Mouse (Mus musculus) lung, postnatal 36 days (tissue): ENCODE measurements around the gene Lcn3.
"Not testable (repeated sequence)": the region's sequence is repeated elsewhere in the genome, so short reads cannot be mapped to it uniquely, and the experiment has no call there.

ENCODE experiments used
- DNase-seq: peaks from one replicate; pipeline ENCODE4 v3.0.0; 2022; ENCODE audit warnings: mixed read lengths

Gene Lcn3

GRCm38 (mm10) chr2:25765269-25765668 lies at the start of gene Lcn3:
TSS of gene Lcn3 (plus strand) at chr2:25765569.
- no peak for DNase-seq

- no peak for DNase-seq
Observed at GRCm38 (mm10) chr2:25717222-25717621, 48.1 kb upstream of the Lcn3 start.

GRCm38 (mm10) chr2:25733199-25733930 lies 32.0 kb upstream of the Lcn3 start:
- no peak for DNase-seq

DNA sequence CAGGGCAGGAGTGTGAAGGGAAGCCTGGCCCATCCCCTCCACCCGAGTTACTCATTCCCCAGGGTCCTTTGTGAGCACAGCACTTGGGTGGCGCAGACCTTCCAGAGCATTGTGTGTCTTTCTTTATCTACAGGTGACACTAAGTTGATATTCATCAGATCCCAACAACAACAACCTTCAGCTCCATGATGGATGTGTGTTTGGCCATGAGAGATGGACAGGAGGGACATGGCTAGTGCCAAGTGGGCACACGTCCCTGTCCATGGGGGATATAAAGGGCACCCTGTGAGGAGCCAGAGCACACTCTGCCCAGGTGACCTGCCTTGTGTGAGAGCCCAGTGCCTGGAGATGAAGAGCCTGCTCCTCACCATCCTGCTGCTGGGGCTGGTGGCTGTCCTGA lies 28.7 kb upstream of the Lcn3 start, which contains the start of gene Obp2b:
Gene Obp2b, plus strand, starts transcription at position 301 of the 400 bp plus-strand sequence.
- DNase-seq, result not testable (repeated sequence)

GRCm38 (mm10) chr2:25741671-25742070 lies 23.7 kb upstream of the Lcn3 start:
- no peak for DNase-seq

- no peak for DNase-seq
Observed at GRCm38 (mm10) chr2:25754201-25754600, 11.2 kb upstream of the Lcn3 start.

DNA sequence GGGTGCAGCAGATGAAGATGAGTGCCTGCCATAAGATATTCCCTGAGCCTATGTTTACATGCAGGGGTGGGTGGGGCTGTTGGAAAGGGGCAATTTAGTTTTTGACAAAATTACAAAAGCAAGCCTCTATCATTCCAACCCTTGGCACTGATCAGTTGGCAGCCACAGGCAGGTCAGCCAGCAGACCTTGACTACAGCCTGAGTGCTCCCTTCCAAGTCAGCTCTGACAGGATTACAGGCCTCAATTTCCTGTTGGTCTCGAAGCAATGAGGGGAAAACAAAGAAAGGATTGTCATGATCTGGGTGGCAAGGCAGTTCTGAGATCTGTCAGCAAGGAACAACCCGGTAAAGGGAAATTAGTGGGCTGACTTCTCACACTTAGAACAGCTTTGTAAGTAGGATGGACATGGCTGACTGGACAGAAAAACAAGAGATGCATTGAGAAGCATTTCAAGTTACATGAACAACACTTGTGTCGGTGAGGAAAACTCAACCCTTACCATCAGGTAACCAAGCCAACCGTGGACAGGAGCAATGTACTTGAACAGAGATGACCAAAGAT lies 7.2 kb upstream of the Lcn3 start:
- no peak for DNase-seq

GRCm38 (mm10) chr2:25767764-25768163 lies 2.4 kb downstream of the Lcn3 start:
- DNase-seq, result no peak

- no peak for DNase-seq
Observed at GRCm38 (mm10) chr2:25773507-25773906, 8.1 kb downstream of the Lcn3 start.

- DNase-seq, result no peak
Observed at GRCm38 (mm10) chr2:25774640-25775039, 9.3 kb downstream of the Lcn3 start.

GRCm38 (mm10) chr2:25775991-25776390 lies 10.6 kb downstream of the Lcn3 start:
- DNase-seq, result no peak

DNA sequence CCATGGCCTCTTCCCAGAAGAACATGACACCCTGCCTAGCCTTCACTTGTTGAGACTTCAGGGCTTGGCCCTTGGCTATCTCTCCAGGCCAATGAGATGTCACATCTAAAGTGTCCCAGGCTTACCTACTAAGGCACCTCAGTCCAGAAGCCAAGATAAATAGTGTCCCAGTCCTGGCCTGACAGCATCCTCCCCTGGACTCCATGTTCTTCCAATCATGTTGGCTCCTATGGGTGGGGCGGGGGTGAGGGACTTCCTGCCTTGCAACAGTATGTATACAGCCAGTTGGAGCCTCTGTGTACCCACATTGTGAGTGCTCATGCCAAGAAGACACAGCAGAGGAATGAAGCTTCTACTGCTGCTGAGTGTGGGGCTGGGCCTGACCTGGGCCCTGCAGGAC lies 11.3 kb downstream of the Lcn3 start, which contains the start of gene Lcn11:
Gene Lcn11, plus strand, starts transcription at position 301 of the 400 bp plus-strand sequence.
- DNase-seq, result no peak

GRCm38 (mm10) chr2:25779076-25779475 lies 13.7 kb downstream of the Lcn3 start:
- no peak for DNase-seq

- no peak for DNase-seq
Observed at GRCm38 (mm10) chr2:25780921-25781320, 15.6 kb downstream of the Lcn3 start.

- DNase-seq, result no peak
Observed at GRCm38 (mm10) chr2:25781957-25782356, 16.6 kb downstream of the Lcn3 start, which contains the start of gene Gm13539. TSS of gene Gm13539 (plus strand) at chr2:25782257.

DNA sequence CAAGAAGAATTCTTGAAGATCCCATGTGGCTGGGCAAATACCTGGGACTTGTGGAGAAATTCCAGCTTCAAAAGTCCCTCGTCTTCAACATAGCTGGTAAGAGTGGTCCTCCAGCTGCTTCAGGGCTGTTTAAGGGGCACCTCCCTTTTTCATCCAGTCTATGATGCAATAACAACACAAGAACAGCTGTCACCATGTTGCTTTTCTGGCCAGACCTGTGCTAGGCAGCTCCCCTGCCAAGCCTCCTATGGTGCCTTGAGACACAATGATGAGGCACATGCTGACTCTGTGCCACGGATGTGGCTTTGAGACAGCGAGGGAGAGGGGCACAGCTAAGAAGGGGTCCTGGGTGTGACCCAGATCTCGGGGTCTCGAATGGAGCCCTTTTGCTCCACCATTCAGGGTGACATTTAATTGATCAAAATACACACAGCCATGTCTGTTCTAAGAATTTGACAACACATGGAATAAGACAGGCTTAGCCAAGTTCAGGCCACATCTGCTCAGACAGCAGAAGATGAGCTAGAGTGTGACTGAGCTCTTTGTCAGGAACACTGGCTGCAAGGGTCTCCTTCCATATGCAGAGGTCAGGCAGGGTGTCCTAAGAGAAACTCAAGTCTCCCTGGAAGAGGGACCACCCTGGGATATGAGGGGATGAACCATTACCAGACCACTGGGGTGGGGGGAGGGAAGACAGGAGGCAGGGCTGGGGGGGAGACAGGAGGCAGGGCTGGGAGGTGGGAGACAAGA lies 20.4 kb downstream of the Lcn3 start:
- no peak for DNase-seq

DNA sequence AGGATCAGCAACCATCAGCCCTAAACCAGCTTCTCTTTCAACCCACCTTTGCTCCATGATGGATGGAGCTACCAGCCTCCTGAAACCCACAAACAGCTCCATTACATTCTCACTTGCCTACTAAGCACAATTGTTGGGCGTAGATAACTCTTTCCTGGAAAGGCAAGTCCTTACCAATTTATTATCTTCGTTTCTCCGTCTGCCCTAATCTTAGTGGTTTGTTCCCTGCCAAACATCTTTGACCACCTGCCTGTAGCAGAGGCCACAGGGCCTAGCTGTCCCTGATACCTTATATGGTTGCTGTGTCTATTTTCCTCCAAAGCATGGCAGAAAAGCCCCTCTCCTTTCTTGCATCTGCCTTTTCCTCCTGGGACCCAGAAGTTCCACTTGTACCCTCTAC lies 23.7 kb downstream of the Lcn3 start:
- no peak for DNase-seq

DNA sequence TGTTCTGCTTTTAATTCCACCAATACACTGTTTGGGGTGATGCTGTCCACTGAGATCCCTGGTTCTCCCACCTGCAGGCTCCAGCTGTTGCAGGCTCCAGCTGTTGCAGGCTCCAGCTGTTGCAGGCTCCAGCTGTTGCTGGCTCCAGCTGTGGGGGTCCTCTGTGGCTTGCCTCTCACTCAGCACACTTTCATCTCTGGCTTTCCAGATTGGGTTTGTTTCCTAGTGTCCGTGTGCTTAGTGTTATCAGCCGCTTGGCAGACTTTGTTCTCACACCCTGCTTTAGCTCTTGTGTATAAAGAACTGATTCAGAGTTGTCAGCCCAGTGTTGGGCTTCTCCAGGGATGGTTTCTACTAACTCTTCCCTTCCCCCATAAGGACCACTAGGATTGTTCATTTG lies 32.3 kb downstream of the Lcn3 start:
- no peak for DNase-seq

DNA sequence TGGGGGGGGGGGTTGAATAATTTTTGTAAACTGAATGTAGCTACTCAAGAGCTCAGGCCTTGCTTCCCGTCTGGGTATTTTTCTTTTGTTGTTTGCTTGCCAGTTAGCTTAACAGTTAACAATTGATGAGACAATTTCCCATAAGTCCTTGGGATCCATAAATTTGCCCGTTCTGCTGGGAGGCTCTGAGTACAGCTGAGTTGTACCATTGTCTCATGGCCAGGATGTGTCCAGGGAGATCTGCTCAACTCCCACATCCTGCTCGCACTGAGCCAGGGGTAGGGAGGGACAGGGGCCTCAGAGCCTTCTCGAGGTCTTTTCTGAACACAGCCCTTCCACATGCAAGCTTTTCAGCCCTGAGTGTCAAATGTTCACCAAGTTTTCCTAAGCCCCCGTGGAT lies 32.7 kb downstream of the Lcn3 start:
- DNase-seq, result no peak

DNA sequence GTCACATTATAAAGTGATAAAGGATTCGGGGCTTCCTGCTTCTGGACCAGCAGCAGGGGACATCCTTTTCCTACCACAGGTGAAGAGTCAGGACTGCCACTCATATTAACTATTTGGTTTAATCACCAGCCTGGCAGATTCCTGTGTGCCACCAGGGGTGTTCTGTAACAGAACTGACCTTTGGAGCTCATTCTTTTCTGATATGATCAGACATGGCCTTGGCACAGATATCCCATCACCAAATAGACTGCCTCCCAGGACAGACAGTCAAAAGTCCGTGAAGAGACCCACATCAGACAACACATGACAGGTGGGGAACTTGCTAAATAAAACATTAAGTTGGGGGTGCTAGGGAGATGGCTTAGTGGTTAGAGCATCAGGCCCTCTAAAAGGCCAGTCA lies 46.3 kb downstream of the Lcn3 start:
- DNase-seq, result no peak

DNA sequence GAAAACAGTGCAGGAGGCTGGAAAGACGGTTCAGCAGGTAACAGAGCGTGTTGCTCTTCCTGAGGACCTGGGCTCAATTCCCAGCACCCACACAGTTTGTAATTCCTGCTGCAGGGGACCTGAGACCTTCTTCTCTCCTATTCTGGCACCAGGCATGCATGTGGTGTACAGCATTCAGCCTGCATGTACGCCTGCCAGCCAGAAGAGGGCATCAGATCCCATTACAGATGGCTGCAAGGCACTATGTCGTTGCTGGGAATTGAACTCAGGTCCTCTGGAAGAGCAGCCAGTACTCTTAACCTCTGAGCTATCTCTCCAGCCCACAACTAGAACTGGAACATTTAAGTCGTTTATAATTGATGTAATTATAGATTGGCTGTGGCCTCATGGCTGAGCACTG lies 48.0 kb downstream of the Lcn3 start:
- no peak for DNase-seq

DNA sequence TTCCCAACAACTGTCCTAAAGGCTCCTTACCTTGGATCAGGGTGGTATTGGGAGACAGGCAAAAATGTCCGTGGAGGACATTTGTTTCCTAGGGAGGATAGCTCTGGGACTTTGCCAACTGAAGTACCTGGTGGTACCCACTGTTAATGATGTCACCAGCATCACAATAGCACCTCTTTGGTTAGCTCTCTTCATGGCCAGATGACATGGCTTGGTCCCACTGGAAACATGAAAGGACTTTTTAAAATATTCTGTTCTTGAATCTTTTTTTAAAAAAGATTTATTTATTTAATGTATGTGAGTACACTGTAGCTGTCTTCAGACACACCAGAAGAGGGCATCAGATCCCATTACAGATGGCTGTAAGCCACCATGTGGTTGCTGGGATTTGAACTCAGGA lies 50.4 kb downstream of the Lcn3 start, which contains the start of gene Glt6d1:
Gene Glt6d1, minus strand, starts transcription at position 101 of the 400 bp plus-strand sequence.
- DNase-seq, result not testable (repeated sequence)
